Mouse (Mus musculus) urinary bladder, postnatal 4 days (tissue): ENCODE results near the gene Nanog.
A peak's percentile ranks its signal among the peaks of the same experiment; 100 is the strongest.
"Not testable (repeated sequence)": the region's sequence is repeated elsewhere in the genome, so short reads cannot be mapped to it uniquely, and the experiment has no call there.

Experiments
- DNase-seq, 2 experiments: peaks; one replicate each; pipeline ENCODE4 v3.0.0; 2021 to 2022; ENCODE audit warnings: low spot score in 2 of 2

Nanog gene

GRCm38 (mm10) chr6:122702480-122703124 lies 4.7 kb upstream of the Nanog start:
- peak; percentile 48 to 69 for DNase-seq

GRCm38 (mm10) chr6:122703251-122703650 lies 4.0 kb upstream of the Nanog start:
- no peak for DNase-seq

GRCm38 (mm10) chr6:122703706-122704105 lies 3.6 kb upstream of the Nanog start:
- DNase-seq: no peak

- DNase-seq: no peak
Measured at GRCm38 (mm10) chr6:122706337-122706840, 900 bp upstream of the Nanog start.

GRCm38 (mm10) chr6:122708826-122709225 lies 1.5 kb downstream of the Nanog start:
- DNase-seq: no peak

- DNase-seq: no peak
Measured at GRCm38 (mm10) chr6:122711455-122711854, 4.2 kb downstream of the Nanog start.

GRCm38 (mm10) chr6:122713116-122713515 lies 5.8 kb downstream of the Nanog start:
- DNase-seq: not testable (repeated sequence)

- no peak for DNase-seq
Measured at GRCm38 (mm10) chr6:122714707-122715365, 7.5 kb downstream of the Nanog start.

- DNase-seq: no peak
Measured at GRCm38 (mm10) chr6:122715886-122716285, 8.6 kb downstream of the Nanog start.

GRCm38 (mm10) chr6:122718224-122718623 lies 10.9 kb downstream of the Nanog start:
- DNase-seq: not testable (repeated sequence)

- peak in 1 of 2 experiments; percentile 74 for DNase-seq
Measured at GRCm38 (mm10) chr6:122719942-122720341, 12.7 kb downstream of the Nanog start.

- DNase-seq: peak; percentile 41 to 79
Measured at GRCm38 (mm10) chr6:122739952-122740351, 32.7 kb downstream of the Nanog start.

- DNase-seq: no peak
Measured at GRCm38 (mm10) chr6:122741460-122742227, 34.4 kb downstream of the Nanog start.

- no peak for DNase-seq
Measured at GRCm38 (mm10) chr6:122742228-122742899, 35.1 kb downstream of the Nanog start.

- no peak for DNase-seq
Measured at GRCm38 (mm10) chr6:122743353-122743752, 36.1 kb downstream of the Nanog start.

- DNase-seq: no peak
Measured at GRCm38 (mm10) chr6:122744505-122745249, 37.4 kb downstream of the Nanog start.

GRCm38 (mm10) chr6:122750579-122750978 lies 43.3 kb downstream of the Nanog start:
- no peak for DNase-seq

GRCm38 (mm10) chr6:122755913-122756312 lies 48.6 kb downstream of the Nanog start:
- DNase-seq: no peak

GRCm38 (mm10) chr6:122758732-122759131 lies 51.4 kb downstream of the Nanog start:
- no peak for DNase-seq

- peak in 1 of 2 experiments; percentile 26 for DNase-seq
Measured at GRCm38 (mm10) chr6:122761011-122761599, 53.8 kb downstream of the Nanog start.

- no peak for DNase-seq
Measured at GRCm38 (mm10) chr6:122761901-122762300, 54.6 kb downstream of the Nanog start.
